Mouse (Mus musculus): ENCODE results near the gene Crygn. TPM values are rescaled to one million over a fixed set of nuclear protein-coding genes. Genes with fewer than 3 reads are reported as not detected.

The Crygn gene
- 4.6 and 6.3 TPM in 2 replicates for polyA plus RNA-seq (2015; fragmentation: Nextera tagmentation; extraction: Ambion mirVana)

GRCm38 (mm10) chr5:24757816-24758215, at the start of gene Crygn:
Gene Crygn, minus strand, starts transcription at chr5:24758008.

GRCm38 (mm10) chr5:24730488-24730871, 27.3 kb downstream of the Crygn start, which contains the start of gene Wdr86:
Gene Wdr86, minus strand, starts transcription at chr5:24730727.

Other genes starting within 250 kb of the Crygn start
- gene Gbx1, start 230.8 kb downstream of the Crygn start, polyA plus RNA-seq (2015; fragmentation: Nextera tagmentation; extraction: Ambion mirVana), result 0.05 TPM in 1 of 2 replicates, not detected in the other
- 0.47 and 1.9 TPM in 2 replicates for gene Asb10, start 217.0 kb downstream of the Crygn start, polyA plus RNA-seq (2015; fragmentation: Nextera tagmentation; extraction: Ambion mirVana)
- 0.06 TPM in 1 of 2 replicates, not detected in the other for gene 4931409K22Rik, start 201.2 kb downstream of the Crygn start, polyA plus RNA-seq (2015; fragmentation: Nextera tagmentation; extraction: Ambion mirVana)
- 36.0 and 57.3 TPM in 2 replicates for gene Abcf2, start 180.5 kb downstream of the Crygn start, polyA plus RNA-seq (2015; fragmentation: Nextera tagmentation; extraction: Ambion mirVana)
- 21.4 and 39.4 TPM in 2 replicates for gene Chpf2, start 171.3 kb downstream of the Crygn start, polyA plus RNA-seq (2015; fragmentation: Nextera tagmentation; extraction: Ambion mirVana)
- gene Smarcd3, start 133.6 kb downstream of the Crygn start, polyA plus RNA-seq (2015; fragmentation: Nextera tagmentation; extraction: Ambion mirVana), result 14.8 and 15.4 TPM in 2 replicates
- 32.9 and 48.7 TPM in 2 replicates for gene Nub1, start 72.5 kb downstream of the Crygn start, polyA plus RNA-seq (2015; fragmentation: Nextera tagmentation; extraction: Ambion mirVana)
- 6.1 and 9.7 TPM in 2 replicates for gene Wdr86, start 27.3 kb downstream of the Crygn start, polyA plus RNA-seq (2015; fragmentation: Nextera tagmentation; extraction: Ambion mirVana)
- gene Rheb, start 84.6 kb upstream of the Crygn start, polyA plus RNA-seq (2015; fragmentation: Nextera tagmentation; extraction: Ambion mirVana), result 214 and 223 TPM in 2 replicates

Data from adrenal gland, postnatal 0 days (tissue).